Mouse (Mus musculus) stomach, postnatal 0 days (tissue): ENCODE measurements around the gene Zfp605. TPM values are rescaled to one million over a fixed set of nuclear protein-coding genes. Genes with fewer than 3 reads are reported as not detected.

Source experiments
- ATAC-seq: fragments of 200-750 bp; cut with Nextera tagmentation; 2 replicates; pipeline ENCODE4 v1.8.0; 2017; ENCODE audit not compliant: low FRiP score, low TSS enrichment
- DNase-seq: peaks from one replicate; pipeline ENCODE4 v3.0.0-alpha.2; 2016; ENCODE audit warnings: low spot score
- H3K27ac ChIP-seq: fragments of 300-500 bp; sonication (generic); replicated peaks from 2 replicates; pipeline ENCODE4 v1.5.1; 2014; ENCODE audit warnings: mild to moderate bottlenecking, control low read depth
- H3K27me3 ChIP-seq: fragments of 300-500 bp; sonication (generic); 2 replicates; pipeline ENCODE4 v1.6.1; 2014; ENCODE audit warnings: low read length; ENCODE audit not compliant: control insufficient read depth, insufficient read depth
- H3K36me3 ChIP-seq: fragments of 300-500 bp; sonication (generic); 2 replicates; pipeline ENCODE4 v1.6.1; 2014; ENCODE audit warnings: low read length, mixed read lengths; ENCODE audit not compliant: control insufficient read depth, insufficient read depth
- H3K4me1 ChIP-seq: fragments of 300-500 bp; sonication (generic); replicated peaks from 2 replicates; pipeline ENCODE4 v1.6.1; 2014; ENCODE audit warnings: antibody characterized with exemption; ENCODE audit not compliant: control insufficient read depth, insufficient read depth
- H3K4me2 ChIP-seq: fragments of 300-500 bp; sonication (generic); replicated peaks from 2 replicates; pipeline ENCODE4 v1.6.1; 2014; ENCODE audit warnings: low read depth, mild to moderate bottlenecking, control low read depth, moderate library complexity
- H3K4me3 ChIP-seq: fragments of 300-500 bp; sonication (generic); 2 replicates; pipeline ENCODE4 v1.5.1; 2014; ENCODE audit warnings: low read depth, low read length, control low read depth
- H3K9ac ChIP-seq: fragments of 300-500 bp; sonication (generic); 2 replicates; pipeline ENCODE4 v1.6.1; 2014; ENCODE audit warnings: mild to moderate bottlenecking, low read length, control low read depth, mixed read lengths
- H3K9me3 ChIP-seq: fragments of 300-500 bp; sonication (generic); 2 replicates; pipeline ENCODE4 v1.6.1; 2016; ENCODE audit warnings: low read length; ENCODE audit not compliant: control insufficient read depth
- CTCF ChIP-seq: IDR thresholded peaks from 2 replicates; pipeline ENCODE4 v1.5.1; 2016; ENCODE audit warnings: antibody characterized with exemption, low read depth, mild to moderate bottlenecking, moderate library complexity
- EP300 ChIP-seq: optimal IDR thresholded peaks from 2 replicates; pipeline ENCODE3; 2016; ENCODE audit warnings: antibody characterized with exemption
- WGBS: fragments of 180-500 bp; shearing (Covaris S2); extraction: QIAGEN DNeasy Blood & Tissue Kit; methylation state at CpG from one replicate; pipeline ENCODE4 v1.1.7; 2014; 5-methylcytosine and 5-hydroxymethylcytosine counted together
- polyA plus RNA-seq: library from polyadenylated mRNA; unstranded; fragments of >200 nt; fragmentation: Nextera tagmentation; extraction: Ambion mirVana; gene quantifications from 2 replicates; pipeline ENCODE4 v1.2.1, GENCODE M21; 2015

Gene Zfp605
- polyA plus RNA-seq, 1 experiment from 2014 or later = 2.0 TPM

DNA sequence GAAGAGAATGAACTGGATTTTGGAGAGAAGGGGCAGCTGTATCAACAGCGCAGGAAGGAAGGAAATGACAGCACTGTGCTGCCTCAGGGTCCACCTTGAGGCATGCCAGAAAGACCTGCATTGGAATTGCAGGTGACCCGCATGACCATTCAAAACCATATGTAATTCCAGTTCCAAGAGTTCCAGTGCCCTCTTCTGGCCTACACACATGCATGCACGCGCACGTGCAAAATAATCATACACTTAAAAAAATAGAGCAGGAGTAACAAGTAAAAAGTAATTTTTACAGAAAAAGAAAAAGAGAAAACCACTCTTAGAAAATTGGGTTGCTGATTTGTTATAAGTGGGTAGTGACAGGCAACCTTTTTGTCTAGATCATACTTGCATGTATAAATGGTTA lies 33.1 kb downstream of the Zfp605 start:
- Histone ChIP-seq H3K27ac (no peak overlapping the region), H3K4me3 (no peak overlapping the region), H3K9me3 (no peaks in the 10 kb centered on the region), H3K9ac (no peak overlapping the region), H3K36me3 (peaks cover 7% of the 10 kb centered on the region), H3K27me3 (no peaks in the 10 kb centered on the region), H3K4me2 (no peak overlapping the region), H3K4me1 (no peaks in the 10 kb centered on the region)
- DNase-seq = no peak
- TF ChIP-seq EP300 (no peak), CTCF (peak; percentile 68)
- ATAC-seq = no peak
- 84% methylated on average over 5 of the region's 5 CpGs for WGBS

DNA sequence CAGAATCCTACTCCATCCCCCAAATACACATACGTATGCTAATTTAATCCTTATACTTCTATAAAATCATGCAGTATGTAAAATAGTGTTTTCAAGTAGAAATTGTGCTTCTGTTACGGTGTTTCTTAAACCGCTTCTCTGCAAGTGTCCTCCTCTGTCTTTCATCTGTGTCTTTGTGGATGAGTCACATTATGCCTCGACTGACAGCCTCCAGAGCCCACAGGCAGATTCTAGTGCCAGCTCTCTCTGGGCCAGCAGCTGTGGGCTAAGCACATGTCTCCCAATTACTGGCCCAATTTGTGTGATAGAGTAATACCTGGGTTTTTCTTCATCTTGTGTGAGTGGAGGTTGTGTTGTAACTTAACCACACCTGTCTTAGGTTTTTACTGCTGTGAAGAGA lies 59.5 kb downstream of the Zfp605 start:
- ATAC-seq = no peak
- TF ChIP-seq CTCF (no peak), EP300 (no peak)

DNA sequence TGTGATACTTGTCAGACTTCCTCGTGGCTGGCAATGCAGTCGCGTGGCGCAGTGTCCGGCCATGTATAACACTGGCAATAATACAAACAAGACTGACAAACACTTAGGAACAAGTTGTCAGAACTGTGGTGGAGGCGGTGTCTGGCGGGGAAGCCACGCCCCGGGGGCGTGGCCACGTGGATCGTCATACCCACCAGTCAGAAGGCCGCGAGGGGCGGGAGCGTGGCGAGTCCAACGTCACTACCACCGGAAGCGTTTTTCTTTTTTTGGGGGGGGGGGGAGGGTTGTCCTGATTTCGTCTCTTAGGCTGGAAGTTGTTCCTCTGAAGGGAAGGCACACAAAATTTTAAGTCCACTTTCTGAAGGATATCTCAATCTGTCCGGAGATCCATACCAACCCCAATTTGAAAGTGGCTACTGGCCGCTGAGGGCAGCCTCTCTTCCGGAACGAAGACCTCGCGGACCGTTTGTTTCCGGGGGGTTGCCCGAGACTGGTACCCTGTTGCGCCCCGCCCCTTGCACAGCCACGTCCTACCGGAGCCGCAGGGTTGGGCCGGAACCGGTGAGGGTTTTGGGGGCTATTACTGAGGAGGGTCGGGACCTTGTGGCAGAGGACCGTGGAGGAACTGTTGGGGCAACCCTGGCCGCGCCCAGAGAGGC lies 66.6 kb downstream of the Zfp605 start, which contains the start of gene Golga3:
Gene Golga3 (plus strand): TSS at position 340 of the 659 bp plus-strand sequence.
- Histone ChIP-seq H3K27me3 (no peaks in the 10 kb centered on the region), H3K4me2 (peak within 1 kb of the TSS; percentile 72), H3K4me3 (peak within 1 kb of the TSS; percentile 96), H3K27ac (peak within 1 kb of the TSS; percentile 83), H3K9ac (peak within 1 kb of the TSS; percentile 89), H3K4me1 (0 out of 2 replicates have a peak, but pooled peaks cover 4% of the 10 kb centered on the region), H3K36me3 (no peaks in the 10 kb centered on the region), H3K9me3 (no peaks in the 10 kb centered on the region)
- WGBS = under 1% methylated on average over 41 of the region's 41 CpGs
- TF ChIP-seq EP300 = peak; percentile 58
- TF ChIP-seq CTCF = no peak
- DNase-seq = peak; percentile 95
- peak; percentile 99 for ATAC-seq

More for the DNA sequence above, 59.5 kb downstream of the Zfp605 start:
- no peak for DNase-seq
- Histone ChIP-seq H3K36me3 (peaks cover 14% of the 10 kb centered on the region; the same call in 1 of the 2 replicates), H3K4me2 (no peak overlapping the region), H3K4me3 (no peak overlapping the region), H3K27me3 (no peaks in the 10 kb centered on the region), H3K27ac (no peak overlapping the region), H3K9me3 (no peaks in the 10 kb centered on the region), H3K9ac (no peak overlapping the region), H3K4me1 (no peaks in the 10 kb centered on the region)
- WGBS = 95% methylated on average over 4 of the region's 4 CpGs

DNA sequence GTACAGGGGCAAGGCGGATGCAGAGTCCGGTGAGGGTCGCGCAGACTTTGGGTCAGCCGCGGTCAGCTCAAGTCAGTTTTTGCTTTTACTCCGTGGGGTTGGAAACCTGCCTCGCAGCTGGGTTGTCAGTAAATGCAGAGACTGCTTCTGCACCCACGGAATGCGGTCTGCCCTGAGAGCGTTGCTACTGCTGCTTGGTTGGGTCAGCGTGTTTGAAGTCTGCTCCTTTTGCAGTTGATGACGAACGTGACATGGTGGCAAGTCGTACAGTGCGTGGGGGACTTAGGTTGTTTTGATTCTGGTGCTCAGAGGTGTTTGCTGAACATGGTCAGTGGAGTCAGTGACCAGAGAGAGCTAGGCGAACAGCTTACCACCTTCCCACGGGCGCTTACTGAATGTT lies 67.1 kb downstream of the Zfp605 start:
- no peak for DNase-seq
- TF ChIP-seq EP300 (no peak), CTCF (no peak)
- Histone ChIP-seq H3K4me2 (peak overlapping the region; percentile 72), H3K36me3 (no peaks in the 10 kb centered on the region), H3K4me3 (peak overlapping the region; percentile 96), H3K4me1 (0 out of 2 replicates have a peak, but pooled peaks cover 4% of the 10 kb centered on the region), H3K27me3 (no peaks in the 10 kb centered on the region), H3K9ac (peak overlapping the region; percentile 89), H3K9me3 (no peaks in the 10 kb centered on the region), H3K27ac (peak overlapping the region; percentile 83)
- WGBS = 1% methylated on average over 19 of the region's 19 CpGs
- ATAC-seq = peak; percentile 24

DNA sequence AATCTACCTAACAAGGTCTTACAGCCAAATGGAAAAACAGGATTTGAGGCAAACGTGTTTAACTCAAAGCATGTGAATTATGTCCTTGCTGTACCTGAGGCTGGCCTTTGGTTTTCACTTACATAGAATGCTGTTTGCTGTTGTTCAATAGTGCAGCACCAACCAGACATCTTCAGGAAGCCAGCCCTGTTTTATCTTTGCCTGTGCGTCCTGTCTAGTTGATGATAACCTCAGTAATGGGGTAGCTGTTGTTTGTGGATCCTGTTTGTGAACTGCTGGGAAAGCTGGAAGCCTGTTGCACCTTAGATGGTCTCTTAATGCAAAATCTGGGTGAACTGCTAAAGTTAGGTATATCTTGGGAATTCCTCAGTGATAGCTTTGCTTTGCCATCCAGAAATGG lies 68.7 kb downstream of the Zfp605 start:
- Histone ChIP-seq H3K27me3 (no peaks in the 10 kb centered on the region), H3K4me2 (no peak overlapping the region), H3K9me3 (no peaks in the 10 kb centered on the region), H3K4me3 (no peak overlapping the region), H3K27ac (no peak overlapping the region), H3K36me3 (no peaks in the 10 kb centered on the region), H3K4me1 (0 out of 2 replicates have a peak, but pooled peaks cover 4% of the 10 kb centered on the region), H3K9ac (no peak overlapping the region)
- ATAC-seq (no peak), DNase-seq (no peak)
- 89% methylated on average over 2 of the region's 2 CpGs for WGBS
- TF ChIP-seq EP300 (no peak), CTCF (no peak)

Other genes starting within 250 kb of the Zfp605 start
- 0.76 and 0.93 TPM in 2 replicates for gene Gm15446, start 186.7 kb upstream of the Zfp605 start, polyA plus RNA-seq
- 20.1 and 20.3 TPM in 2 replicates for gene Zfp932, start 113.6 kb upstream of the Zfp605 start, polyA plus RNA-seq
- 1.6 and 1.7 TPM in 2 replicates for gene Gm17655, start 37.6 kb upstream of the Zfp605 start, polyA plus RNA-seq
- 0.41 and 0.45 TPM in 2 replicates for gene Gm35315, start 15.7 kb upstream of the Zfp605 start, polyA plus RNA-seq
- gene Plcxd1, start 10.1 kb upstream of the Zfp605 start, polyA plus RNA-seq = 12.5 and 12.8 TPM in 2 replicates
- gene Gtpbp6, start 1.9 kb upstream of the Zfp605 start, polyA plus RNA-seq = 17.0 and 20.2 TPM in 2 replicates
- 24.2 and 25.2 TPM in 2 replicates for gene Chfr, start 25.8 kb downstream of the Zfp605 start, polyA plus RNA-seq
- 6.4 and 8.3 TPM in 2 replicates for gene Golga3, start 66.6 kb downstream of the Zfp605 start, polyA plus RNA-seq
- 11.2 and 11.7 TPM in 2 replicates for gene Ankle2, start 120.9 kb downstream of the Zfp605 start, polyA plus RNA-seq
- 31.4 and 31.8 TPM in 2 replicates for gene Pgam5, start 159.8 kb downstream of the Zfp605 start, polyA plus RNA-seq
- gene Pxmp2, start 176.1 kb downstream of the Zfp605 start, polyA plus RNA-seq = 3.8 and 6.1 TPM in 2 replicates
- 4.1 and 4.7 TPM in 2 replicates for gene Pole, start 176.2 kb downstream of the Zfp605 start, polyA plus RNA-seq
- gene P2rx2, start 233.1 kb downstream of the Zfp605 start, polyA plus RNA-seq = 0.36 and 0.42 TPM in 2 replicates
- not detected in 2 replicates for gene Lrcol1, start 234.6 kb downstream of the Zfp605 start, polyA plus RNA-seq